Mouse (Mus musculus): ENCODE measurements around the gene Klf16. TPM values are rescaled to one million over a fixed set of nuclear protein-coding genes. Genes with fewer than 3 reads are reported as not detected.

Gene Klf16
- polyA plus RNA-seq, 1 experiment from 2014 or later = 12.1 TPM

DNA sequence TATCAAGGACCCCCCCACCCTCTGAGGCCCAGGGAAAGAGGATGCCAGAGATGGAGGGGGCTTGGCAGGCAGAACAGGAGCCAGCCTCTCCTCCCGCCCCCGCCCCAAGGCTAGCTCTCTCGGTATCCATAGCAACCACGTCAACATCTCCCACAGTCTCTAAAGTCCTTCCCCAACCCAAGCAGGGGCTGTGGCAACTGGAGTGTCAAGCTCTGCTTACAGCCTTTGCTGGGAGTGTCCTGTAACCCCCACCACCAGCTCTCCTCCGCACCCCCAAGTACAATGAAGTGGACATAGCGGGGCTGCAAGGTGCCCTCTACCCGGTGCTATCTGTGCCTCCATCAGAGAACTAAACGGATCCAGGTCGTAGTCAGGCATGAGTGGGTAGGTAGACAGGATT is 3.2 kb downstream of the Klf16 start:
- no peaks in the 10 kb centered on the region for H3K36me3 ChIP-seq (ENCODE audit: control insufficient read depth, insufficient read depth, low read length)
- H3K9me3 ChIP-seq (ENCODE audit: control insufficient read depth, low read length) = no peaks in the 10 kb centered on the region
- H3K4me1 ChIP-seq (replicated peaks; ENCODE audit: control insufficient read depth, insufficient read depth, low read length) = peaks cover 53% of the 10 kb centered on the region
- no peak overlapping the region for H3K4me2 ChIP-seq (ENCODE audit: low read length)
- H3K4me3 ChIP-seq (ENCODE audit: low read depth, low read length) = no peak overlapping the region
- WGBS = 58% methylated on average over 9 of the region's 9 CpGs
- H3K9ac ChIP-seq (ENCODE audit: low read length) = peak overlapping the region; percentile 16; the same call in 1 of the 2 replicates
- no peak overlapping the region for H3K27ac ChIP-seq (ENCODE audit: low read depth)
- no peak for ATAC-seq (replicated peaks; ENCODE audit: low FRiP score, low TSS enrichment, low read depth)
- H3K27me3 ChIP-seq (replicated peaks; ENCODE audit: control insufficient read depth, insufficient read depth, low read length) = no peaks in the 10 kb centered on the region
- DNase-seq (ENCODE audit: low spot score) = no peak

DNA sequence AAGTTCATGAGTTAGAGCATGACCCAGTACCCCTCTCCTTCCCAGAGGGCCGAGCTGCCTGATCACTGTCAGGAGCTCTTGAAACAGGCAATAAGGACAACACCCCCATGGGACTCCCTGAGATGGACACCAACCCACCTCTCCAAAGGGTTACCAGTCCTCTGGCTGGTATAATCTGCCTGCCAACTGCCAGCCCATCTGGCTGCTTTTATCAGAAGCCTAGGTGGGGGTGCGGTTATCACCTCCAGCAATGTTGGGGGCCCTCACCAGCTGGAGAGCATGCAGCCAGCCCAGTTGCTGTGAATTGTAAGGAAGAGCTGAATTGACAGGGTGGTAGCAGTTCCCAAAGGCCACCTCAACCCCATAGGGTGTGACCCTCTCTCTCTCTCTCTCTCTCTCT is 4.6 kb downstream of the Klf16 start:
- no peak for DNase-seq (ENCODE audit: low spot score)
- Histone ChIP-seq H3K9ac (ENCODE audit: low read length) (no peak overlapping the region), H3K9me3 (ENCODE audit: control insufficient read depth, low read length) (no peaks in the 10 kb centered on the region), H3K27ac (ENCODE audit: low read depth) (no peak overlapping the region), H3K4me3 (ENCODE audit: low read depth, low read length) (no peak overlapping the region), H3K36me3 (ENCODE audit: control insufficient read depth, insufficient read depth, low read length) (peaks cover 13% of the 10 kb centered on the region), H3K4me1 (replicated peaks; ENCODE audit: control insufficient read depth, insufficient read depth, low read length) (peaks cover 48% of the 10 kb centered on the region), H3K27me3 (replicated peaks; ENCODE audit: control insufficient read depth, insufficient read depth, low read length) (no peaks in the 10 kb centered on the region), H3K4me2 (ENCODE audit: low read length) (no peak overlapping the region)
- 69% methylated on average over 2 of the region's 2 CpGs for WGBS
- no peak for ATAC-seq (replicated peaks; ENCODE audit: low FRiP score, low TSS enrichment, low read depth)

DNA sequence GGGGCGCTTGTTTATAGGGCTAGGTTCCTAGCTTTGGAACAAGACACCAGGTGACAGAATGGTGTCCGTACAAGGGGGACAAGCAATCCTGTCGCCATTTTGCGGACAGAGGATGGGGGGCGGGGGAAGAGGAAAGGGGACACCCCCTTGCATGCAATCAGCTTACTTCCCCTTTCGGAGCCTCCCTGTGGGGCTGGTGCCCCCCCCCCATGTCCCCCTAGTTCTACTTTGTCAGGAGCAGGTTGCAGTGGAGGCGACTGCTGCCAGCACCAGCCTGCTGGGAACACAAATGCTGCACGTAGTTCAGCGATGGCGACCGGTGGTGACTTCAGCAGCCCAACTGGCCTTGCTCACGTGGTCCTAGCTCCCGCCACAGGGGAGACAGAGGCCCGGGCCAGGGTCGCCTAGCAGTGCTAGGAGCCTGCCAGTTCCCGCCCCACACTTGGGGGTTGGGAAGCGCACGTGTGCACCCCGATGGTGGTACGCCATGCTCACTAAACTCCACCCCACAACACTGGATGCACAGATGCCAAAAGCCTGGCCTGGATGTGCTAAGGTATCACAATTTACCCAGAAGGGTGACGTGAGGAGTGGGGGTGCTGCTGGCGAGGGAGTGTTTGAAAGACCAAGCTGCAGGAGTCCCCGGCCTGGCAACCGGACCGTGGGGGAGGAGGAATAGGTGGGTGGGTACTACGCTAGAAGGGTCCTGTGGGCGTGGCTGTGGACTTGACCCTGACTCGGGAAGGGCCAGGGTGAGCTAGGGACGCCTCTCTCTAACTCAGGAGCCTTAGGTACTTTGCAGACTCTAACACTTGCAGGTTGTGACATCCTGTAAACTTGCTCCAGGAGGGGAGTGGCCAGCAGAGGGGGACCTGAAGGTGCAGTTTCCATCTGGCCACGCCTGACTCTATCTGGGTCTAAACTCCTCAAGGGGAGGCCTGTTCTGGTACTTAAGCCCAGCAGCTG is 6.0 kb downstream of the Klf16 start:
- H3K36me3 ChIP-seq (ENCODE audit: control insufficient read depth, insufficient read depth, low read length) = peaks cover 17% of the 10 kb centered on the region
- H3K9me3 ChIP-seq (ENCODE audit: control insufficient read depth, low read length) = no peaks in the 10 kb centered on the region
- no peak overlapping the region for H3K4me3 ChIP-seq (ENCODE audit: low read depth, low read length)
- WGBS = 20% methylated on average over 30 of the region's 30 CpGs
- peak overlapping the region; percentile 34 for H3K4me2 ChIP-seq (ENCODE audit: low read length)
- peak overlapping the region; percentile 18; the same call in 1 of the 2 replicates for H3K27ac ChIP-seq (ENCODE audit: low read depth)
- DNase-seq (ENCODE audit: low spot score) = no peak
- 0 out of 2 replicates have a peak, but pooled peaks have one; percentile 14 for ATAC-seq (replicated peaks; ENCODE audit: low FRiP score, low TSS enrichment, low read depth)
- H3K27me3 ChIP-seq (replicated peaks; ENCODE audit: control insufficient read depth, insufficient read depth, low read length) = no peaks in the 10 kb centered on the region
- peak overlapping the region; percentile 3; the same call in 1 of the 2 replicates for H3K9ac ChIP-seq (ENCODE audit: low read length)
- H3K4me1 ChIP-seq (replicated peaks; ENCODE audit: control insufficient read depth, insufficient read depth, low read length) = peaks cover 48% of the 10 kb centered on the region

DNA sequence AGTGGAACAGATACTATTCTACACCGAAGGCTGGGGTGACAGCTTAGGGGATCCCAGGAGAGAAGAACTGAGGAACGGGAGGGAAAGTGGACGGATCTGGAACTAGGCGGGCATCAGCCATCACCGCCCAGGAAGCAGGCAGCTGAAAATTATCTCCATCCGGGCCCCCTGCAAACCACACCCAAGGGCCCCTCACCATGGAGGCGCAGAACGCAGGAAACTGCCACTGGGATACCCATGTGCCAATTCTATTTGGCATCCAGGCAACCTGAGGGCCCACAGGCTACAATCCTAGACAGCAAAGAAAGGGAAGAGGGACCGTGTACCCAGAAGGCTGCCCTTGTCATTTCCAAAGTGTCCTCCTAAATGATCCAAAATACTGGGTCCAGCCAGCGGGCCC is 6.7 kb downstream of the Klf16 start:
- DNase-seq (ENCODE audit: low spot score) = no peak
- H3K27me3 ChIP-seq (replicated peaks; ENCODE audit: control insufficient read depth, insufficient read depth, low read length) = no peaks in the 10 kb centered on the region
- no peaks in the 10 kb centered on the region for H3K9me3 ChIP-seq (ENCODE audit: control insufficient read depth, low read length)
- 89% methylated on average over 10 of the region's 10 CpGs for WGBS
- no peak overlapping the region for H3K27ac ChIP-seq (ENCODE audit: low read depth)
- no peak overlapping the region for H3K9ac ChIP-seq (ENCODE audit: low read length)
- peaks cover 41% of the 10 kb centered on the region for H3K4me1 ChIP-seq (replicated peaks; ENCODE audit: control insufficient read depth, insufficient read depth, low read length)
- H3K4me3 ChIP-seq (ENCODE audit: low read depth, low read length) = no peak overlapping the region
- H3K36me3 ChIP-seq (ENCODE audit: control insufficient read depth, insufficient read depth, low read length) = peaks cover 21% of the 10 kb centered on the region
- no peak overlapping the region for H3K4me2 ChIP-seq (ENCODE audit: low read length)
- no peak for ATAC-seq (replicated peaks; ENCODE audit: low FRiP score, low TSS enrichment, low read depth)

DNA sequence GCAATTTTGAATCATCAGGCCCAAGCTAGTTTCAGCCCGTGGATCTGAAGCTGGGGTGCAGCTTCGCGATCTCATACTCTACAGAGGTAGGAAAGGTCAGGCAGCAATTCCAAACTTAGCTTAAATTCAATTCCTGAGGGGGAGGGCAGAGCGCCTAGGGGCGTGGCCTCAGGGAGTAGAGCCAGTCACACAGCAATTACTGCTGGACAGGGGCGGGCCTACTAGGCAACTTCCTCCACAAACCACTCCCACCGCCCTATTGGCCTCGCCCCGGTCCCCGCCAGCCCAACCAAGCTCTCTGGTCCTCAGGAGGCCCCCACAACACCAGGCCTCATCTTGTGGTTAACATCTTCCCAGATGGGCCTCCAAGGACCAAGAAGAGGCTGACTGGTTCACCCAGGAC is 7.5 kb downstream of the Klf16 start:
- 29% methylated on average over 10 of the region's 10 CpGs for whole genome bisulfite sequencing
- DNase-seq (ENCODE audit: low spot score) (no peak), ATAC-seq (replicated peaks; ENCODE audit: low FRiP score, low TSS enrichment, low read depth) (no peak)
- Histone ChIP-seq H3K27ac (ENCODE audit: low read depth) (no peak overlapping the region), H3K4me2 (ENCODE audit: low read length) (peak overlapping the region; percentile 29), H3K27me3 (replicated peaks; ENCODE audit: control insufficient read depth, insufficient read depth, low read length) (no peaks in the 10 kb centered on the region), H3K9me3 (ENCODE audit: control insufficient read depth, low read length) (no peaks in the 10 kb centered on the region), H3K4me1 (replicated peaks; ENCODE audit: control insufficient read depth, insufficient read depth, low read length) (peaks cover 36% of the 10 kb centered on the region), H3K4me3 (ENCODE audit: low read depth, low read length) (no peak overlapping the region), H3K9ac (ENCODE audit: low read length) (no peak overlapping the region), H3K36me3 (ENCODE audit: control insufficient read depth, insufficient read depth, low read length) (peaks cover 21% of the 10 kb centered on the region)

DNA sequence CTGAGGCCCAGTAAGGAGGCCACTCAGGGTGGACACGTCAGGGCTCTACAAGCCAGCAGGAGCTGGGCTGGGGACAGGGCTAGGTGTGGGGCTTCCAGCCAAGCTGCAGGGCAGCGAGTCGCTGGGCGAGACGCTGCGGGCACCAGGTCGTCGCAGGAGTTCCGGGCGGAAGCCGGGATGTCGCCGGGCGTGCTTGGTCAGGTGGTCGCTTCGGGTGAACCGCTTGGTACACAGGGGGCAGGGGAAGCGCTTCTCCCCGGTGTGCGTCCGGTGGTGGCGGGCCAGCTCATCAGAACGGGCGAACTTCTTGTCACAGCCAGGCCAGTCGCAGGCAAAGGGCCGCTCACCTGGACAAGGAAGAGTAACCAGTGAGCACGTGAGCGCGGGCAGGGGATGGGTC is 8.2 kb downstream of the Klf16 start:
- Histone ChIP-seq H3K36me3 (ENCODE audit: control insufficient read depth, insufficient read depth, low read length) (peaks cover 21% of the 10 kb centered on the region), H3K4me1 (replicated peaks; ENCODE audit: control insufficient read depth, insufficient read depth, low read length) (peaks cover 31% of the 10 kb centered on the region), H3K27me3 (replicated peaks; ENCODE audit: control insufficient read depth, insufficient read depth, low read length) (no peaks in the 10 kb centered on the region), H3K4me3 (ENCODE audit: low read depth, low read length) (no peak overlapping the region), H3K27ac (ENCODE audit: low read depth) (no peak overlapping the region), H3K9me3 (ENCODE audit: control insufficient read depth, low read length) (no peaks in the 10 kb centered on the region), H3K4me2 (ENCODE audit: low read length) (no peak overlapping the region), H3K9ac (ENCODE audit: low read length) (no peak overlapping the region)
- no peak for DNase-seq (ENCODE audit: low spot score)
- no peak for ATAC-seq (replicated peaks; ENCODE audit: low FRiP score, low TSS enrichment, low read depth)
- 93% methylated on average over 29 of the region's 29 CpGs for WGBS

DNA sequence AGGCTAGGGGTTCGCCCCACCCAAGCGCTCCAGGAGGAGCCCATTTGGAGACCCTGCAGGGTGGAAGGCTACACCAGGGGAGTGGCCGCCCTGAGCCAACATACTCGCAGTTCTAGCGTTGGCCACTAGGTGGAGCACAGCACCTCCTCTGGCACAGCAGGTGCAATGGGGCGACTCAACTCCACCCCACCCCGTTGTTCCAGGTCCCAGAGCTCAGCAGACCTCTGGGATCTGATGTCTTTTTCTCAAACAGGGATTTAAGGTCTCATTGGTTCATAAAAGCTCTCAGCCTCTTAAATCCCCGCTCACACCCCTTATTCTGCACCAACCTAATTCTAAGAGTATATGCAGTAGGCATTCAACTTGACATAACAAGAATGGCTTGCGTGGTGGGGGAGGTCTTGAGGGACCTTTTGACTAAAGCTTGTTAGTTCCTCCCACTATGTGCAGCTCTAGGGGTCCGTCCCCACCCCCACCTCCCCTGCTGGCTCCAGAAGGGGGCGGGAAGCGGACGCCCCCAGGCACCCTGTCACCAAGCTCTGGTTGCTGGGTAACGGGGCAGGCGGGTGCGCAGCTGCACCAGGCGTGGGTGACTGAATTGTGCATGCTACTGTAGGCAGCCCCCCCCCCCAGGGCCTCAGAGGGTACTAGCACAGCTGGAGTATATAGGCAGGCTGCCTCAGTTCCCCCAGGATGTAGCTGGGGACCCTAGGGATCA is 10.6 kb downstream of the Klf16 start:
- no peak overlapping the region for H3K9ac ChIP-seq (ENCODE audit: low read length)
- WGBS = 29% methylated on average over 17 of the region's 17 CpGs
- H3K27ac ChIP-seq (ENCODE audit: low read depth) = no peak overlapping the region
- H3K36me3 ChIP-seq (ENCODE audit: control insufficient read depth, insufficient read depth, low read length) = peaks cover 21% of the 10 kb centered on the region
- peak; percentile 21 for ATAC-seq (replicated peaks; ENCODE audit: low FRiP score, low TSS enrichment, low read depth)
- no peak overlapping the region for H3K4me2 ChIP-seq (ENCODE audit: low read length)
- H3K4me3 ChIP-seq (ENCODE audit: low read depth, low read length) = no peak overlapping the region
- peaks cover 25% of the 10 kb centered on the region for H3K4me1 ChIP-seq (replicated peaks; ENCODE audit: control insufficient read depth, insufficient read depth, low read length)
- DNase-seq (ENCODE audit: low spot score) = peak; percentile 98
- H3K9me3 ChIP-seq (ENCODE audit: control insufficient read depth, low read length) = no peaks in the 10 kb centered on the region
- H3K27me3 ChIP-seq (replicated peaks; ENCODE audit: control insufficient read depth, insufficient read depth, low read length) = no peaks in the 10 kb centered on the region

DNA sequence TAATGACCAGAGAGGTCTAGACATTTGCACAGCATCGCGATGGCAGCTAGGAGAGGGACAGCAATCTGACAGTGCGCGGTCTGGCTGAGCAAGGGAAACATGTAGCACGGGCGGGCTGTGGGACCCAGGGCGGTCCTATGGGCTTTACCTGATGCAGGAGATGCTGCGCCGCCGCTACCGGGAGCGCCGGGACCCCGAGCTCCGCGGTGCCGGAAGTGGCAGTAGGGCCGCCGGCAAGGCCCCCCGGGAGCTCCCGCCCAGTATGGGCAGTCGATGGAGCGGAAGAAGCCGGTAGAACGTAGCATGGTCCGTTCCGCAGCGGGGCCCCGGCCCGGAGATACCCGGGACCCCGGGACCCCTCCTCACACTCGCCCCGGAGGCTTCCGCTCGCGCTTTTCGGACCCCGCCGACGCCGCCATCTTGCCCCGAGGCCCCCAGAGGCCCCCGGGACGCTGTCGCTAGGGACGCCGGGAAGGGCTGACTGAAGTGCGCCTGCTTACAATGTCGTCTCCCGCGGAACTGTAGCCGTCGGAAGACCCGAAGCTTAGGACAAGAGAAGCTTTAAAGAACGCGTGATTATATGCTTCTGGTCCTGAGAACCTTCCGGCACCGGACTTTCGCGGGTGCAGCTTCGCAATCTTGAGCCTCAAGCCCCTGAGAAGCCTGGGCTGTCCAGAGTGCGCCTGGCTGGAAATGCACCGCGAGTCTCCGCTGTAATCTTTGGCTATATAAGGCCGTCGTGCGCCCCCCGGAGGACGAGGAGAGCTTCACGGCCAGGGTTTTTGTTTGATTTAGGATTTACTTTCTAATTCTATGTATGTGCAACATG is 15.8 kb downstream of the Klf16 start, which contains the start of gene Rexo1:
Gene Rexo1 (minus strand): TSS at position 445 of the 829 bp plus-strand sequence.
- Histone ChIP-seq H3K4me1 (replicated peaks; ENCODE audit: control insufficient read depth, insufficient read depth, low read length) (peaks cover 17% of the 10 kb centered on the region), H3K27me3 (replicated peaks; ENCODE audit: control insufficient read depth, insufficient read depth, low read length) (no peaks in the 10 kb centered on the region), H3K27ac (ENCODE audit: low read depth) (peak within 1 kb of the TSS; percentile 96), H3K4me2 (ENCODE audit: low read length) (peak within 1 kb of the TSS; percentile 85), H3K9ac (ENCODE audit: low read length) (peak within 1 kb of the TSS; percentile 99), H3K36me3 (ENCODE audit: control insufficient read depth, insufficient read depth, low read length) (0 out of 2 replicates have a peak, but pooled peaks cover 5% of the 10 kb centered on the region), H3K9me3 (ENCODE audit: control insufficient read depth, low read length) (no peaks in the 10 kb centered on the region), H3K4me3 (ENCODE audit: low read depth, low read length) (peak within 1 kb of the TSS; percentile 100)
- ATAC-seq (replicated peaks; ENCODE audit: low FRiP score, low TSS enrichment, low read depth) (peak; percentile 81), DNase-seq (ENCODE audit: low spot score) (peak; percentile 99)
- WGBS = under 1% methylated on average over 71 of the region's 72 CpGs
